Mouse (Mus musculus) limb, embryonic 13.5 days (tissue): ENCODE results near the gene Rtkn2. TPM values are rescaled to one million over a fixed set of nuclear protein-coding genes. Genes with fewer than 3 reads are reported as not detected.
A peak's percentile ranks its signal among the peaks of the same experiment; 100 is the strongest.

ENCODE experiments used
- ATAC-seq: fragments of 200-750 bp; cut with Nextera tagmentation; 2 replicates; pipeline ENCODE4 v1.8.0; 2017; ENCODE audit warnings: low read depth, moderate number of reproducible peaks, moderate TSS enrichment; ENCODE audit not compliant: low FRiP score
- H3K27ac ChIP-seq: fragments of 300-500 bp; sonication (generic); 2 replicates; pipeline ENCODE4 v1.5.1; 2015; ENCODE audit warnings: inconsistent platforms, mild to moderate bottlenecking, moderate library complexity
- H3K27me3 ChIP-seq: fragments of 300-500 bp; sonication (generic); 2 replicates; pipeline ENCODE4 v1.6.1; 2015; ENCODE audit warnings: mild to moderate bottlenecking, inconsistent platforms
- H3K36me3 ChIP-seq: fragments of 300-500 bp; sonication (generic); 2 replicates; pipeline ENCODE4 v1.6.1; 2015; ENCODE audit warnings: inconsistent platforms, mild to moderate bottlenecking, moderate library complexity
- H3K4me1 ChIP-seq: fragments of 300-500 bp; sonication (generic); 2 replicates; pipeline ENCODE4 v1.6.1; 2015; ENCODE audit warnings: inconsistent platforms
- H3K4me2 ChIP-seq: fragments of 300-500 bp; sonication (generic); replicated peaks from 2 replicates; pipeline ENCODE4 v1.6.1; 2015; ENCODE audit warnings: inconsistent platforms, mild to moderate bottlenecking, moderate library complexity
- H3K4me3 ChIP-seq: fragments of 300-500 bp; sonication (generic); 2 replicates; pipeline ENCODE4 v1.5.1; 2015; ENCODE audit warnings: moderate library complexity, mild to moderate bottlenecking, inconsistent platforms
- H3K9ac ChIP-seq: fragments of 300-500 bp; sonication (generic); 2 replicates; pipeline ENCODE4 v1.6.1; 2015; ENCODE audit warnings: mild to moderate bottlenecking, inconsistent platforms
- H3K9me3 ChIP-seq: fragments of 300-500 bp; sonication (generic); 2 replicates; pipeline ENCODE4 v1.6.1; 2016; ENCODE audit warnings: inconsistent platforms
- WGBS: fragments of 180-500 bp; shearing (Covaris S2); methylation state at CpG from one replicate; pipeline ENCODE4 v1.1.7; 2015; 5-methylcytosine and 5-hydroxymethylcytosine counted together
- polyA plus RNA-seq: library from polyadenylated mRNA; unstranded; fragments of >200 nt; fragmentation: Nextera tagmentation; extraction: Ambion mirVana; gene quantifications from 2 replicates; pipeline ENCODE4 v1.2.1, GENCODE M21; 2015

Rtkn2 gene
- polyA plus RNA-seq, 1 experiment from 2014 or later = 9.2 TPM

GRCm38 (mm10) chr10:67964060-67964459 is 15.3 kb upstream of the Rtkn2 start:
- Histone ChIP-seq H3K36me3 (no peaks in the 10 kb centered on the region), H3K4me3 (no peak overlapping the region), H3K9me3 (no peaks in the 10 kb centered on the region), H3K9ac (no peak overlapping the region), H3K27ac (no peak overlapping the region), H3K4me1 (0 out of 2 replicates have a peak, but pooled peaks cover 5% of the 10 kb centered on the region), H3K4me2 (no peak overlapping the region), H3K27me3 (no peaks in the 10 kb centered on the region)
- WGBS = 66% methylated on average over 8 of the region's 8 CpGs
- no peak for ATAC-seq

DNA sequence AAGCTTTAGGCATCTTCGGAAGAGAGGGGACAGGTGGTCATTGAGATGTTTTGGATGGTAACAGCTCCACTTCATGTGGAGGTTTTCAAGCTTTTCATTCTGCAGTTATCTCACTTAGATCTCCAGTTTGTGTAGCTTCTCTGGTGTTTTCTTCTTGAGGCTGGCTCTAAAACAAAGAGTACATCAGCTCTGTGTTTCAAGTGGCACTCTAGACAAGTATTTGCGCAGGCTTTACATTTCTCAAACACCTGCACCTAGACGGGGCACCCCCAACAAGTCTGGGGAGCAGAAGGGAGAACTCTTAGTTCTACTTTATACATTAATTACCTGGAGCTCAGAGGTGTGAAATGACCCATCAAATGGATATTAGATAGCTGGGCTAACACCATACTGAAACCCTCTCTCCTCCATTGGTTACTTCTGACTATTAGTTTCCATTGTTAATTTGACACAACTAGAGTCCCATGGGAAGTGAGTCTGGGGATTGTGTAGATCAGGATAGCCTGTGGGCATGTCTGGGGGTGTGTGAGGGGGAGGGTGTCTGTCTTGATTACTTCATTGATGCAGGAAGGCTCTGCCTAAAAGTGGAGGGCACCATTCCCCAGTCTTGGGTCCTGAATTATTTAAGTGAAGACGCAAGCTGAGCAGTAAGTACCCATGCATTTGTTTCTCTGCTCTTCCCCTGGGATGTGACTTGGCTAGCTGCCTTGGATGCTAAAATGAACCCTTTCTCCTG is 14.0 kb upstream of the Rtkn2 start:
- ATAC-seq = no peak
- Histone ChIP-seq H3K36me3 (no peaks in the 10 kb centered on the region), H3K4me3 (no peak overlapping the region), H3K9me3 (no peaks in the 10 kb centered on the region), H3K27me3 (no peaks in the 10 kb centered on the region), H3K4me2 (no peak overlapping the region), H3K4me1 (0 out of 2 replicates have a peak, but pooled peaks cover 5% of the 10 kb centered on the region), H3K27ac (no peak overlapping the region), H3K9ac (no peak overlapping the region)
- 88% methylated on average over 4 of the region's 4 CpGs for WGBS

- WGBS = 60% methylated on average over 6 of the region's 6 CpGs
- no peaks in the 10 kb centered on the region for H3K9me3 ChIP-seq
- H3K9ac ChIP-seq = no peak overlapping the region
- H3K27me3 ChIP-seq = no peaks in the 10 kb centered on the region
- no peak overlapping the region for H3K4me3 ChIP-seq
- no peaks in the 10 kb centered on the region for H3K36me3 ChIP-seq
- no peak for ATAC-seq
- peaks cover 6% of the 10 kb centered on the region; the same call in 1 of the 2 replicates for H3K4me1 ChIP-seq
- H3K4me2 ChIP-seq = no peak overlapping the region
- no peak overlapping the region for H3K27ac ChIP-seq
Observed at GRCm38 (mm10) chr10:67966102-67966501, 13.3 kb upstream of the Rtkn2 start.

GRCm38 (mm10) chr10:67966983-67967382 is 12.4 kb upstream of the Rtkn2 start:
- H3K27ac ChIP-seq = no peak overlapping the region
- no peak overlapping the region for H3K4me2 ChIP-seq
- H3K4me1 ChIP-seq = peaks cover 13% of the 10 kb centered on the region
- ATAC-seq = no peak
- no peak overlapping the region for H3K4me3 ChIP-seq
- no peaks in the 10 kb centered on the region for H3K9me3 ChIP-seq
- no peak overlapping the region for H3K9ac ChIP-seq
- H3K36me3 ChIP-seq = no peaks in the 10 kb centered on the region
- H3K27me3 ChIP-seq = no peaks in the 10 kb centered on the region
- WGBS = 69% methylated on average over 2 of the region's 2 CpGs

- H3K9ac ChIP-seq = no peak overlapping the region
- peaks cover 9% of the 10 kb centered on the region for H3K4me1 ChIP-seq
- 13% methylated on average over 11 of the region's 11 CpGs for WGBS
- no peak overlapping the region for H3K27ac ChIP-seq
- H3K27me3 ChIP-seq = no peaks in the 10 kb centered on the region
- H3K4me3 ChIP-seq = no peak overlapping the region
- H3K9me3 ChIP-seq = no peaks in the 10 kb centered on the region
- H3K4me2 ChIP-seq = peak overlapping the region; percentile 23
- peak; percentile 80 for ATAC-seq
- no peaks in the 10 kb centered on the region for H3K36me3 ChIP-seq
Observed at GRCm38 (mm10) chr10:67971166-67971796, 8.1 kb upstream of the Rtkn2 start.

DNA sequence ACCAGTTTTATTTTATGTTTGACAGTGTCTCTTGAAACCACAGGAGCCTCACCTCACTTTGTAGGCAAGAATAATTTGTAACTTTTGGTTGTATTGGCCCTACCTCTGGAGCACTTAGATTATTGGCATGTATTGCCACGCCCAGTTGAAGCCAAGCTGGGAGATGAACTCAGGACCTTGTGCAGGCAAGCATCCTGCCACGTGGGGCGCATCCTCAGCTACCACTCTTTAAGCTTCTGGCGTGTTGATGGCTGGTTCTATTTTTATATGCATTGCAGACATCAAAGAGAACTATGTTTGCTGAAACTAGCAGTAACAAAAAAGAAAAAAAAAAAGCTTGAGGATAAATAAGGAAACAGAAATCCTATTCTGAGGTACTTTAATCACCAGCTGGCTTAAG is 2.1 kb upstream of the Rtkn2 start:
- no peak for ATAC-seq
- WGBS = 55% methylated on average over 4 of the region's 4 CpGs
- no peak overlapping the region for H3K4me3 ChIP-seq
- H3K36me3 ChIP-seq = no peaks in the 10 kb centered on the region
- H3K4me1 ChIP-seq = peaks cover 8% of the 10 kb centered on the region
- no peaks in the 10 kb centered on the region for H3K27me3 ChIP-seq
- no peak overlapping the region for H3K9ac ChIP-seq
- H3K9me3 ChIP-seq = no peaks in the 10 kb centered on the region
- H3K27ac ChIP-seq = no peak overlapping the region
- H3K4me2 ChIP-seq = no peak overlapping the region

DNA sequence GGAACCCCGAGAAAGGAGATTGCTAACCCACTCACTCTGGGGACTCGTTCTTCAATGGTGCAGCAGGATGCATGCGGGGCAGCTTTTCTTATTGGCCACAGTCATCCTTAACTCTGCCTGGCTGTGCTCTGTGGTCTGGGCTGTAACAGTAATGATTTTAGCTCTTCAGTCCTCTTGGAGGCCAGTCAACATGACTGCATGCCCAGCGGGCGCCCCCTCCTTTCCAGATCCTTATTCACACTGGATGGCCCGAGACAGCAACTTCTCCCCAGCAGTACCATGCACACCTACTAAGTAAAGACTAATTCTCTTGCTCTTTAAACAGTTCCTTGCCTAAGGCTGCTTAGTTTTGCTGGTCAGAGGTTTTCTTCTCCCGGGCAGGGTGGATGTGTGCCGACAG is 4.4 kb downstream of the Rtkn2 start:
- Histone ChIP-seq H3K27me3 (no peaks in the 10 kb centered on the region), H3K9ac (no peak overlapping the region), H3K4me3 (no peak overlapping the region), H3K9me3 (no peaks in the 10 kb centered on the region), H3K4me1 (peaks cover 8% of the 10 kb centered on the region), H3K4me2 (no peak overlapping the region), H3K36me3 (peaks cover 5% of the 10 kb centered on the region; the same call in 1 of the 2 replicates), H3K27ac (no peak overlapping the region)
- ATAC-seq = no peak
- WGBS = 89% methylated on average over 8 of the region's 8 CpGs

- WGBS = 45% methylated on average over 13 of the region's 13 CpGs
Observed at GRCm38 (mm10) chr10:67984271-67984943, 5.0 kb downstream of the Rtkn2 start.

GRCm38 (mm10) chr10:67985100-67985499 is 5.7 kb downstream of the Rtkn2 start:
- H3K9me3 ChIP-seq = no peaks in the 10 kb centered on the region
- H3K4me2 ChIP-seq = no peak overlapping the region
- no peaks in the 10 kb centered on the region for H3K27me3 ChIP-seq
- peaks cover 8% of the 10 kb centered on the region for H3K4me1 ChIP-seq
- no peak overlapping the region for H3K9ac ChIP-seq
- H3K27ac ChIP-seq = no peak overlapping the region
- ATAC-seq = no peak
- H3K36me3 ChIP-seq = peaks cover 5% of the 10 kb centered on the region; the same call in 1 of the 2 replicates
- no peak overlapping the region for H3K4me3 ChIP-seq
- 87% methylated on average over 17 of the region's 17 CpGs for WGBS

More at GRCm38 (mm10) chr10:67984271-67984943, 5.0 kb downstream of the Rtkn2 start:
- H3K36me3 ChIP-seq = peaks cover 5% of the 10 kb centered on the region; the same call in 1 of the 2 replicates
- H3K9me3 ChIP-seq = no peaks in the 10 kb centered on the region
- H3K4me1 ChIP-seq = peaks cover 8% of the 10 kb centered on the region
- H3K4me3 ChIP-seq = no peak overlapping the region
- H3K4me2 ChIP-seq = no peak overlapping the region
- H3K27ac ChIP-seq = no peak overlapping the region
- H3K27me3 ChIP-seq = no peaks in the 10 kb centered on the region
- no peak overlapping the region for H3K9ac ChIP-seq
- ATAC-seq = peak; percentile 64; the same call in 1 of the 2 replicates

DNA sequence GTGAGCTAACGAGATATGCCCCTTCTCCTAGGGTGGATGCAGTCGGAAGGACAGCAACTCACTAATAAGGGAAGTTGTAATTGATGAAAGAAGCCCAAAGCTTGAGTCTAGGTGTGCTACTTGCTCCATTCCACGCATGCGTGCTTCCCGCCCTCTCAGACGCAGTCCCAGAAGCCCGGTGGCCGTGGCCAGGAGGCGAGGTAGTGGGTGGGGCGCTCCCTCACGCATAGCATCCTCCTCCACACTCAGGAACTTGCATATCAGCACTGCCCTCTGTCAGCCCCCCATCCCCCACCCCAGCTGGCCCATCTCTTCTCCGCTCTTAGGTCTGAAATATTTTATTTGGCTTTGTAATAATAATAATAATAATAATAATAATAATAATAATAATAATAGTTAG is 16.0 kb downstream of the Rtkn2 start:
- H3K9me3 ChIP-seq = 0 out of 2 replicates have a peak, but pooled peaks cover 5% of the 10 kb centered on the region
- 84% methylated on average over 12 of the region's 12 CpGs for WGBS
- no peak for ATAC-seq
- H3K9ac ChIP-seq = no peak overlapping the region
- peaks cover 21% of the 10 kb centered on the region for H3K36me3 ChIP-seq
- no peaks in the 10 kb centered on the region for H3K27me3 ChIP-seq
- H3K4me1 ChIP-seq = peaks cover 5% of the 10 kb centered on the region; the same call in 1 of the 2 replicates
- H3K4me2 ChIP-seq = no peak overlapping the region
- no peak overlapping the region for H3K27ac ChIP-seq
- H3K4me3 ChIP-seq = no peak overlapping the region

DNA sequence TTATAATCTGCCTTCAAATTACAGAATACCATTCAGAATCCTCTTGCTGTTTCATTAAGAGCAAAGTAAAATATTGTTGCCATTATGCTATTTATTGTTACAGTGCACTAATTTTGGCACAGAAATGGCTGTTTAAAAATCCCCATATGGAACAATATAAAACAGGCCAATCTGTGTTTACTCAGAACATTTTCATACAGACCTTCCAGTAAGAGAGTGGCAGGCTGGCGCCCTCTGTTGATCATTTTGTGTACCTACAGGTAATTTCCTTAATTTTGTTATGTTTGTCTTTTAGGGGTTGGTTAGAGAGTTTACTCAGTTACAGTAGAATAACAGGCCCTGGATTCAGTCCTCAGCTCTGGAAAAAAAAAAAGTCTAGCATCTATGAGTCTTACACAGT is 16.8 kb downstream of the Rtkn2 start:
- no peak overlapping the region for H3K27ac ChIP-seq
- 4% methylated on average over 1 of the region's 1 CpGs for WGBS
- peaks cover 13% of the 10 kb centered on the region for H3K36me3 ChIP-seq
- no peaks in the 10 kb centered on the region for H3K27me3 ChIP-seq
- 0 out of 2 replicates have a peak, but pooled peaks cover 5% of the 10 kb centered on the region for H3K9me3 ChIP-seq
- no peak overlapping the region for H3K9ac ChIP-seq
- H3K4me3 ChIP-seq = no peak overlapping the region
- H3K4me2 ChIP-seq = no peak overlapping the region
- no peak for ATAC-seq
- H3K4me1 ChIP-seq = peaks cover 5% of the 10 kb centered on the region; the same call in 1 of the 2 replicates

GRCm38 (mm10) chr10:67998116-67998635 is 18.8 kb downstream of the Rtkn2 start:
- H3K36me3 ChIP-seq = no peaks in the 10 kb centered on the region
- no peak overlapping the region for H3K9ac ChIP-seq
- H3K4me3 ChIP-seq = no peak overlapping the region
- no peaks in the 10 kb centered on the region for H3K9me3 ChIP-seq
- WGBS = 33% methylated on average over 13 of the region's 13 CpGs
- H3K4me1 ChIP-seq = peaks cover 5% of the 10 kb centered on the region; the same call in 1 of the 2 replicates
- H3K27me3 ChIP-seq = no peaks in the 10 kb centered on the region
- 0 out of 2 replicates have a peak, but pooled peaks have one; percentile 32 for ATAC-seq
- no peak overlapping the region for H3K27ac ChIP-seq
- no peak overlapping the region for H3K4me2 ChIP-seq
